Mouse (Mus musculus): ENCODE measurements around the gene Tnni1.

GRCm38 (mm10) chr1:135855344-135855687 lies 76.1 kb downstream of the Tnni1 start:
- TF ChIP-seq POLR2A (IDR thresholded peaks at IDR 0.05; ENCODE audit: extremely low read depth, insufficient read depth, low read length) (no peak), CTCF (IDR thresholded peaks at IDR 0.05; ENCODE audit: low read depth, low read length) (no peak)
